Mouse (Mus musculus): Measurements from ENCODE around the gene Dctn2.

GRCm38 (mm10) chr10:127226318-127226895 is 39.8 kb upstream of the Dctn2 start:
- no peak for TF ChIP-seq CTCF (IDR thresholded peaks at IDR 0.05; ENCODE audit: control insufficient read depth, insufficient read depth, low read length)
- no peak for TF ChIP-seq POLR2A (IDR thresholded peaks at IDR 0.05; ENCODE audit: borderline replicate concordance, control insufficient read depth, low read depth, low read length)

All from bone marrow, adult 2 months (tissue).